Comparison of ENCODE assay signal across 23 mouse cellular contexts in the genomic region with DNA sequence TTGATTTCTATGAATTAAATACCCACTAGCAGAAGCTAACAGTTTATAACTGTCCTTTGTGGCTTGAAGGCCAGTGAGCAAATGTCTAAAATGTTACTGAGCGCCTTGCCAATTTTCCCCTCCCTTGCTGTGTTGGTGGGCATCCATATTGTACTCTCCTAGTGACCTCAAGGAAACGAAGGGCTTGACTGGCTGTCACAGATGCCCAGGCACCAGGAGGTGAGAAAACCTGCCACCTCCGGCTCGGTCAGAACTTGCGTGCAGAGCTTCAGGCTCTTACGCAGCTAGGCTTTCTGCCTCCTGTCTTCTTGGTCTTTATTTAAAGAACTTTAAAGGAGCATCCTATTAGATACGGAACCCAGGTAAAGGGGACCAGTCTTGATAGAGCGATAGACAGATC.
"Had no signal": no experiment of that assay in that cellular context is flagged by ENCODE, and none has a peak within 500 bp of the region (broad histone marks: within the 10 kb centered on the region; RNA-seq: fewer than 3 reads in every experiment).

No protein-coding gene starts in this region.

- H3K27me3 ChIP-seq: limb, embryonic 13.5 days; liver, embryonic 12.5 days; liver, embryonic 15.5 days; lung, embryonic 15.5 days; midbrain, embryonic 12.5 days; midbrain, embryonic 15.5 days; neural tube, embryonic 12.5 days; neural tube, embryonic 15.5 days had no signal

- DNase-seq: kidney, adult 18-20 months; kidney, adult 9 months; kidney, postnatal 14 days; kidney, postnatal 4 days; liver; lung, adult 18-20 months; lung, postnatal 10 days; lung, postnatal 36 days; right cerebral cortex, adult 18-20 months; right cerebral cortex, postnatal 14 days; right cerebral cortex, postnatal 4 days; thymus, adult 2 months; thymus, postnatal 14 days; thymus, postnatal 4 days had no signal

- H3K4me1 ChIP-seq: lung, embryonic 15.5 days; midbrain, embryonic 12.5 days; midbrain, embryonic 15.5 days; neural tube, embryonic 12.5 days; neural tube, embryonic 15.5 days had no signal

- H3K4me3 ChIP-seq: limb, embryonic 13.5 days; liver, embryonic 12.5 days; liver, embryonic 15.5 days; lung, embryonic 15.5 days; midbrain, embryonic 12.5 days; midbrain, embryonic 15.5 days; neural tube, embryonic 12.5 days; neural tube, embryonic 15.5 days had no signal

- H3K9me3 ChIP-seq: limb, embryonic 13.5 days; liver, embryonic 12.5 days; liver, embryonic 15.5 days; lung, embryonic 15.5 days; midbrain, embryonic 12.5 days; midbrain, embryonic 15.5 days; neural tube, embryonic 12.5 days; neural tube, embryonic 15.5 days had no signal

- H3K27ac ChIP-seq: limb, embryonic 13.5 days; liver, embryonic 12.5 days; liver, embryonic 15.5 days; lung, embryonic 15.5 days; midbrain, embryonic 12.5 days; midbrain, embryonic 15.5 days; neural tube, embryonic 12.5 days; neural tube, embryonic 15.5 days; stomach, postnatal 0 days had no signal

- H3K36me3 ChIP-seq: limb, embryonic 13.5 days; lung, embryonic 15.5 days; midbrain, embryonic 12.5 days; midbrain, embryonic 15.5 days; neural tube, embryonic 12.5 days; neural tube, embryonic 15.5 days had no signal

- H3K9ac ChIP-seq: limb, embryonic 13.5 days; liver, embryonic 12.5 days; liver, embryonic 15.5 days; lung, embryonic 15.5 days; midbrain, embryonic 12.5 days; midbrain, embryonic 15.5 days; neural tube, embryonic 12.5 days; neural tube, embryonic 15.5 days had no signal
